ENCODE assay signal across 10 mouse cellular contexts in the genomic region with DNA sequence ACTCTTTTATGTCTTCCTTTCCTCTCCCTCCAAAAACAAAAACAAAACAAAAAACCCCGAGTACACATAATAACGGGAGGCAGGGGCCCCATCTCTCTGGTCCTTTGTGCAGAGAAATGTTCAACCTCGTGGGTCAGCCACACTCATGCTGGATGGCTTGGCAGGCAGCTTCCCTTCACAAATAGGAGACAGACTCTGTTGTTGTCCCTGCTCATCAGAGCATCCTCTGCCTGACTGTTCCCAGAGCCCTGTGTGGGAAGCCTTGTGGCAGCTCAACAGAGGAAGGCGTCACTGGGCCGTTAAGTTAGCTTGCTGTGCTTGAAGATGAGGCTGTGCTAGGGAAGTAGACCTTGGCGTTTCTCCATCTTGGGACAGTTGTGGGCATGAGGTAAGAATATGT. TPM values are rescaled to one million over a fixed set of nuclear protein-coding genes. Genes with fewer than 3 reads are reported as not detected.
DNase-seq lines count a peak whose midpoint lies in the region; ATAC-seq lines count a peak whose summit lies in the region.
"Had no signal": no experiment of that assay in that cellular context is flagged by ENCODE, and none has a peak within 500 bp of the region (broad histone marks: within the 10 kb centered on the region; RNA-seq: fewer than 3 reads in every experiment).

No protein-coding gene starts in this region.

- peaks cover 17% of the 10 kb centered on the region for H3K4me1 ChIP-seq in lung, embryonic 16.5 days (replicated peaks; ENCODE audit: control insufficient read depth, insufficient read depth, low read length)
- H3K4me1 ChIP-seq in intestine, embryonic 16.5 days (ENCODE audit: control insufficient read depth, insufficient read depth, low read length): peaks cover 17% of the 10 kb centered on the region
- no peaks in the 10 kb centered on the region for H3K4me1 ChIP-seq in neural tube, embryonic 14.5 days (ENCODE audit: control insufficient read depth, insufficient read depth, low read length)
- H3K4me1 ChIP-seq: embryonic facial prominence, embryonic 12.5 days had no signal

- 53% methylated on average over 6 of the region's 6 CpGs for WGBS in lung, embryonic 16.5 days
- 47% methylated on average over 6 of the region's 6 CpGs for WGBS in intestine, embryonic 16.5 days
- 49% methylated on average over 6 of the region's 6 CpGs for WGBS in neural tube, embryonic 14.5 days

- ATAC-seq in lung, embryonic 16.5 days (ENCODE audit: low read depth): no peak
- peak; percentile 15; the same call in 1 of the 2 replicates for ATAC-seq in intestine, embryonic 16.5 days
- ATAC-seq in neural tube, embryonic 14.5 days (ENCODE audit: low read depth): peak; percentile 62; the same call in 1 of the 2 replicates
- ATAC-seq in inflammation-experienced regulatory T-cells, adult 6 months: no peak

- H3K27me3 ChIP-seq in lung, embryonic 16.5 days (ENCODE audit: control insufficient read depth, insufficient read depth, low read depth, low read length): no peaks in the 10 kb centered on the region
- H3K27me3 ChIP-seq in intestine, embryonic 16.5 days (replicated peaks; ENCODE audit: control insufficient read depth, insufficient read depth, low read length): no peaks in the 10 kb centered on the region
- H3K27me3 ChIP-seq in neural tube, embryonic 14.5 days (ENCODE audit: control insufficient read depth, insufficient read depth, low read length): no peaks in the 10 kb centered on the region
- H3K27me3 ChIP-seq: embryonic facial prominence, embryonic 12.5 days had no signal

- no peak overlapping the region for H3K9ac ChIP-seq in lung, embryonic 16.5 days (ENCODE audit: low read length)
- H3K9ac ChIP-seq in intestine, embryonic 16.5 days (ENCODE audit: low read depth, low read length): no peak overlapping the region
- H3K9ac ChIP-seq in neural tube, embryonic 14.5 days (replicated peaks; ENCODE audit: low read depth, low read length): no peak overlapping the region
- H3K9ac ChIP-seq: embryonic facial prominence, embryonic 12.5 days; liver, embryonic 14.5 days had no signal

- H3K36me3 ChIP-seq in lung, embryonic 16.5 days (ENCODE audit: control insufficient read depth, insufficient read depth, low read length): no peaks in the 10 kb centered on the region
- H3K36me3 ChIP-seq in intestine, embryonic 16.5 days (ENCODE audit: control insufficient read depth, insufficient read depth, low read length): no peaks in the 10 kb centered on the region
- no peaks in the 10 kb centered on the region for H3K36me3 ChIP-seq in neural tube, embryonic 14.5 days (ENCODE audit: control insufficient read depth, insufficient read depth, low read length)
- H3K36me3 ChIP-seq: embryonic facial prominence, embryonic 12.5 days had no signal

- DNase-seq in embryo, embryonic 10 days (ENCODE audit: low spot score): peak; percentile 45
- no peak for DNase-seq in embryo, embryonic 9.5 days (ENCODE audit: extremely low spot score)
- no peak for DNase-seq in lung, postnatal 25 days (ENCODE audit: low spot score)
- DNase-seq in yolk sac, embryonic 10.5 days (ENCODE audit: low spot score): no peak

- H3K4me2 ChIP-seq in lung, embryonic 16.5 days (ENCODE audit: low read depth, low read length): no peak overlapping the region
- H3K4me2 ChIP-seq in intestine, embryonic 16.5 days (ENCODE audit: low read depth, low read length): no peak overlapping the region
- no peak overlapping the region for H3K4me2 ChIP-seq in neural tube, embryonic 14.5 days (ENCODE audit: low read depth, low read length)
- H3K4me2 ChIP-seq: embryonic facial prominence, embryonic 12.5 days had no signal

- H3K27ac ChIP-seq in lung, embryonic 16.5 days (ENCODE audit: low read length): peak overlapping the region; percentile 34
- peak overlapping the region; percentile 68 for H3K27ac ChIP-seq in intestine, embryonic 16.5 days (ENCODE audit: low read length)
- 0 out of 2 replicates have a peak overlapping the region, but pooled peaks have one; percentile 12 for H3K27ac ChIP-seq in neural tube, embryonic 14.5 days (ENCODE audit: low read depth, low read length)
- H3K27ac ChIP-seq: embryonic facial prominence, embryonic 12.5 days; liver, embryonic 14.5 days had no signal

- no peaks in the 10 kb centered on the region for H3K9me3 ChIP-seq in lung, embryonic 16.5 days (ENCODE audit: control insufficient read depth, low read length)
- no peaks in the 10 kb centered on the region for H3K9me3 ChIP-seq in intestine, embryonic 16.5 days (ENCODE audit: control insufficient read depth, low read length)
- H3K9me3 ChIP-seq in neural tube, embryonic 14.5 days (ENCODE audit: control insufficient read depth, low read length): no peaks in the 10 kb centered on the region
- H3K9me3 ChIP-seq: embryonic facial prominence, embryonic 12.5 days had no signal

- H3K4me3 ChIP-seq in lung, embryonic 16.5 days (ENCODE audit: low read length): no peak overlapping the region
- H3K4me3 ChIP-seq in intestine, embryonic 16.5 days (ENCODE audit: low read length): no peak overlapping the region
- H3K4me3 ChIP-seq in neural tube, embryonic 14.5 days (ENCODE audit: low read depth, low read length): no peak overlapping the region
- H3K4me3 ChIP-seq: embryonic facial prominence, embryonic 12.5 days had no signal

RNA-seq across cellular contexts. Expression of gene Ddah1, which starts 58.8 kb away (rescaled TPM):
- 22.0 and 22.4 TPM in 2 replicates for polyA plus RNA-seq in lung, embryonic 16.5 days (2015; fragmentation: Nextera tagmentation; extraction: Ambion mirVana)
- 40.5 and 44.5 TPM in 2 replicates for polyA plus RNA-seq in intestine, embryonic 16.5 days (2015; fragmentation: Nextera tagmentation; extraction: Ambion mirVana)
- 97.1 and 98.8 TPM in 2 replicates for polyA plus RNA-seq in neural tube, embryonic 14.5 days (2014; fragmentation: Nextera tagmentation; extraction: Ambion mirVana)
- polyA plus RNA-seq in inflammation-experienced regulatory T-cells, adult 6 months (2017; shearing (Covaris generic)): under 1 TPM in 1 of 3 experiments, not detected in 2; 0.15 TPM

Comparison
In these comparisons a context has a peak if more than half of its experiments do, and no peak if none do; other contexts are left out.
1. ATAC-seq: peak in intestine, embryonic 16.5 days (single experiment) and neural tube, embryonic 14.5 days (single experiment); none in lung, embryonic 16.5 days (single experiment) and inflammation-experienced regulatory T-cells, adult 6 months (single experiment).
2. H3K27ac ChIP-seq: peak in every context shown above with its lines; median percentile 68 in intestine, embryonic 16.5 days; 34 in lung, embryonic 16.5 days; 12 in neural tube, embryonic 14.5 days.
3. RNA of gene Ddah1, which starts 58.8 kb away (polyA plus RNA-seq): 97.1 to 98.8 TPM in neural tube, embryonic 14.5 days, 40.5 to 44.5 TPM in intestine, embryonic 16.5 days and 22.0 to 22.4 TPM in lung, embryonic 16.5 days; 0.15 TPM in inflammation-experienced regulatory T-cells, adult 6 months; every median in the first group is over 10 times any median in the second.